Mouse (Mus musculus) adrenal gland, adult (tissue): ENCODE measurements at regions not wholly inside any gene's neighbourhood (a gene's known extent, or its start where the extent isn't known, plus 50 kb on each side); places are given as distances from the start of the nearest gene placed in this dataset.

Experiments used
- DNase-seq, 2 experiments: peaks; one replicate each; pipeline ENCODE4 v3.0.0; 2022 to 2023; ENCODE audit warnings: low spot score in 1 of 2; ENCODE audit not compliant: inconsistent age in 2 of 2

GRCm38 (mm10) chr10:38288689-38289283 is 532.8 kb downstream of the Rfpl4b start:
- no peak for DNase-seq

DNA sequence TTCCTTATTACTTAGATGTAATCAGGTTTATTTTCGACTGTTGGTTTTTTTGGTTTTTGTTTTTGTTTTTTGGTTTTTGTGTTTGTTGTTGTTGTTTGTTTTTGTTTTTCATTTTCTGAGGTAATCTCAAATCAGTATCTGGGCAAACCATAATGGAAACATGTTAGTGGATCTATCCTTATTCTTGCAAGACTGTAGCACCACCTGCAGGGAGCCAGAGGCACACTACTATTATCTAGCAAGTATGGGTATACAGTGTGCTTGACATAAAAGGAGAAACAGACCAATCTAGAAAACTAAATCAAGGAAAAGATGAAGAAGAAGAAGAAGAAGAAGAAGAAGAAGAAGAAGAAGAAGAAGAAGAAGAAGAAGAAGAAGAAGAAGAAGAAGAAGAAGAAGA is 552.4 kb downstream of the Rfpl4b start:
- DNase-seq, result peak; percentile 3 to 49

- no peak for DNase-seq
Observed at GRCm38 (mm10) chr10:38265564-38265963, 556.0 kb downstream of the Rfpl4b start.

DNA sequence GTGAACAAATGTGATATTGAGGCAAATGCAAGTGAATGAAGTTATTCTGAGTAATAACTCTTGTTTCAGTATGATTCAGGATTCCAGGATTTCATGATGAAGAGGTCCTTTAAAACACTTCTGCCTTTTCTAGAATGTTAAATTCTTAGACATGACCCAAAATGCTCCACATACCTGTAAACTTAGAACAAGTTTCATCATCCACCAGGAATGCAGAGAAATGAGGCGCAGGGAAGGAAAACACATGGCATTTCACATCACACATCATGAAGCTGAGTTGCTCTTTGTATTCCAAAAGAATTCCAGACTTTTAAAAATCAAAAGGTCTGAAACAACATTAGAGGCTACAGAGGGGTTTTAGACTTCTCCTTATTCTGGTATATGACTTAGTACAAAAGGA is 574.8 kb downstream of the Rfpl4b start:
- DNase-seq, result no peak
